10 mouse cellular contexts compared by ENCODE assay signal in the genomic region with DNA sequence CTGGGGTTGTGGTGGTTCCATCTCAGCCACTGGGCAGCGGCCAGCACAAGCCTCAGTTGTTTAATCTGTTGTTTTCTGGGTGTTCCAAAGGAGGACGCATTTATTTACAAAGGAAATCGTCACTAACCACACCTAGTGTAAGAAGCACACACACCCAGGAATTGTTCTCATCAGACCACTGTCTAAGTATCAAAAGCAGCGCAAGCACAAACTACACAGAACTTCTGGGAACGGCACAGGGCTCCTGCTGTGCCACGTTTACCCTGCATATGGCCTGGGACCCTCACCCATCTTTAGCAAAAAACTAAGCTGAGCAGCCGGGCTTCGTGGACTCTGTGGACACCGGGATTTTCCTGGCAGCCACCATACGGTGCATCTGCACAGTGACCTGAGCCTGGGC. TPM values are rescaled to one million over a fixed set of nuclear protein-coding genes. Genes with fewer than 3 reads are reported as not detected.
A peak's percentile ranks its signal among the peaks of the same experiment; 100 is the strongest.
DNase-seq lines count a peak whose midpoint lies in the region; ATAC-seq lines count a peak whose summit lies in the region.
"Had no signal": no experiment of that assay in that cellular context is flagged by ENCODE, and none has a peak within 500 bp of the region (broad histone marks: within the 10 kb centered on the region; RNA-seq: fewer than 3 reads in every experiment).

No protein-coding gene starts in this region.

- peaks cover 31% of the 10 kb centered on the region for H3K4me1 ChIP-seq in hindbrain, embryonic 12.5 days
- peaks cover 27% of the 10 kb centered on the region for H3K4me1 ChIP-seq in hindbrain, embryonic 13.5 days (replicated peaks)
- H3K4me1 ChIP-seq in neural tube, embryonic 13.5 days (replicated peaks) = peaks cover 40% of the 10 kb centered on the region
- peaks cover 57% of the 10 kb centered on the region for H3K4me1 ChIP-seq in limb, embryonic 12.5 days (replicated peaks)

- H3K4me3 ChIP-seq in hindbrain, embryonic 12.5 days = no peak overlapping the region
- H3K4me3 ChIP-seq in hindbrain, embryonic 13.5 days = no peak overlapping the region
- no peak overlapping the region for H3K4me3 ChIP-seq in neural tube, embryonic 13.5 days
- no peak overlapping the region for H3K4me3 ChIP-seq in limb, embryonic 12.5 days (replicated peaks)

- WGBS in hindbrain, embryonic 12.5 days = 80% methylated on average over 10 of the region's 10 CpGs
- 89% methylated on average over 10 of the region's 10 CpGs for WGBS in hindbrain, embryonic 13.5 days
- WGBS in neural tube, embryonic 13.5 days = 81% methylated on average over 10 of the region's 10 CpGs
- 90% methylated on average over 10 of the region's 10 CpGs for WGBS in limb, embryonic 12.5 days

- no peak for DNase-seq in neural tube, embryonic 10.5 days (ENCODE audit: extremely low spot score, low spot score)
- no peak for DNase-seq in right cerebral cortex, postnatal 4 days
- DNase-seq in layer of hippocampus, adult 8-10 months (ENCODE audit: low spot score in 2 of 2) = no peak
- DNase-seq in cerebellum, postnatal 36 days = no peak
- DNase-seq: layer of hippocampus, postnatal 36 days had no signal

- peaks cover 13% of the 10 kb centered on the region; the same call in 1 of the 2 replicates for H3K36me3 ChIP-seq in hindbrain, embryonic 12.5 days
- peaks cover 10% of the 10 kb centered on the region for H3K36me3 ChIP-seq in hindbrain, embryonic 13.5 days
- no peaks in the 10 kb centered on the region for H3K36me3 ChIP-seq in neural tube, embryonic 13.5 days
- H3K36me3 ChIP-seq in limb, embryonic 12.5 days = peaks cover 22% of the 10 kb centered on the region

- peak overlapping the region; percentile 23; the same call in 1 of the 2 replicates for H3K27ac ChIP-seq in hindbrain, embryonic 12.5 days
- H3K27ac ChIP-seq in hindbrain, embryonic 13.5 days = no peak overlapping the region
- H3K27ac ChIP-seq in neural tube, embryonic 13.5 days (replicated peaks) = 0 out of 2 replicates have a peak overlapping the region, but pooled peaks have one; percentile 28
- peak overlapping the region; percentile 78 for H3K27ac ChIP-seq in limb, embryonic 12.5 days

- H3K9me3 ChIP-seq in hindbrain, embryonic 12.5 days (replicated peaks) = no peaks in the 10 kb centered on the region
- H3K9me3 ChIP-seq in hindbrain, embryonic 13.5 days = peaks cover 6% of the 10 kb centered on the region; the same call in 1 of the 2 replicates
- H3K9me3 ChIP-seq in neural tube, embryonic 13.5 days = no peaks in the 10 kb centered on the region
- H3K9me3 ChIP-seq in limb, embryonic 12.5 days = peaks cover 15% of the 10 kb centered on the region; the same call in 1 of the 2 replicates

- H3K4me2 ChIP-seq in hindbrain, embryonic 12.5 days (replicated peaks) = no peak overlapping the region
- no peak overlapping the region for H3K4me2 ChIP-seq in hindbrain, embryonic 13.5 days
- no peak overlapping the region for H3K4me2 ChIP-seq in neural tube, embryonic 13.5 days
- no peak overlapping the region for H3K4me2 ChIP-seq in limb, embryonic 12.5 days

- H3K9ac ChIP-seq in hindbrain, embryonic 12.5 days = no peak overlapping the region
- H3K9ac ChIP-seq in hindbrain, embryonic 13.5 days = no peak overlapping the region
- no peak overlapping the region for H3K9ac ChIP-seq in neural tube, embryonic 13.5 days
- H3K9ac ChIP-seq in limb, embryonic 12.5 days (replicated peaks) = no peak overlapping the region

- no peak for ATAC-seq in hindbrain, embryonic 12.5 days (ENCODE audit: low FRiP score)
- ATAC-seq in hindbrain, embryonic 13.5 days (ENCODE audit: low FRiP score) = no peak
- no peak for ATAC-seq in neural tube, embryonic 13.5 days (ENCODE audit: low read depth)
- ATAC-seq in limb, embryonic 12.5 days (ENCODE audit: insufficient number of reproducible peaks, insufficient read depth, low FRiP score, low TSS enrichment, low read depth) = no peak
- ATAC-seq: activated CD4-positive, CD25-positive, alpha-beta regulatory T cell, adult 4 months had no signal

- H3K27me3 ChIP-seq in hindbrain, embryonic 12.5 days = no peaks in the 10 kb centered on the region
- H3K27me3 ChIP-seq in hindbrain, embryonic 13.5 days = no peaks in the 10 kb centered on the region
- H3K27me3 ChIP-seq in neural tube, embryonic 13.5 days = no peaks in the 10 kb centered on the region
- H3K27me3 ChIP-seq in limb, embryonic 12.5 days = no peaks in the 10 kb centered on the region

RNA-seq across cellular contexts. Expression of a gene that starts 17.8 kb away (rescaled TPM):
- polyA plus RNA-seq in hindbrain, embryonic 12.5 days (2016; fragmentation: Nextera tagmentation; extraction: Ambion mirVana) = 3.8 and 4.0 TPM in 2 replicates
- 1.4 and 2.0 TPM in 2 replicates for polyA plus RNA-seq in hindbrain, embryonic 13.5 days (2015; fragmentation: Nextera tagmentation; extraction: Ambion mirVana)
- 1.6 and 1.9 TPM in 2 replicates for polyA plus RNA-seq in neural tube, embryonic 13.5 days (2015; fragmentation: Nextera tagmentation; extraction: Ambion mirVana)
- 7.7 and 8.4 TPM in 2 replicates for polyA plus RNA-seq in limb, embryonic 12.5 days (2016; fragmentation: Nextera tagmentation; extraction: Ambion mirVana)
- 10 to 100 TPM in 2 of 4 experiments, 1 to 10 TPM in 2; 8.6 to 14.0 (median 10.9) TPM for total RNA-seq in layer of hippocampus, adult 8-10 months (2022)

RNA-seq across cellular contexts. Expression of a gene that starts 39.5 kb away (rescaled TPM):
- 37.3 and 37.5 TPM in 2 replicates for polyA plus RNA-seq in hindbrain, embryonic 12.5 days (2016; fragmentation: Nextera tagmentation; extraction: Ambion mirVana)
- 33.5 and 33.9 TPM in 2 replicates for polyA plus RNA-seq in hindbrain, embryonic 13.5 days (2015; fragmentation: Nextera tagmentation; extraction: Ambion mirVana)
- polyA plus RNA-seq in neural tube, embryonic 13.5 days (2015; fragmentation: Nextera tagmentation; extraction: Ambion mirVana) = 38.5 and 42.5 TPM in 2 replicates
- polyA plus RNA-seq in limb, embryonic 12.5 days (2016; fragmentation: Nextera tagmentation; extraction: Ambion mirVana) = 33.0 and 41.1 TPM in 2 replicates
- total RNA-seq in layer of hippocampus, adult 8-10 months (2022) = 10 to 100 TPM; 19.0 to 29.6 (median 24.1) TPM
